Mouse (Mus musculus) ES-Bruce4 (cell line): ENCODE results near the gene Tnfrsf11a.

Experiments
- CTCF ChIP-seq: IDR thresholded peaks from one replicate; pipeline ENCODE4 v1.8.1; 2011; ENCODE audit warnings: low read depth, low read length
- EP300 ChIP-seq: IDR thresholded peaks from 2 replicates; pipeline ENCODE4 v1.6.1; 2011; ENCODE audit warnings: low read depth, low read length; ENCODE audit not compliant: insufficient read depth
- POLR2A ChIP-seq: IDR thresholded peaks from one replicate; pipeline ENCODE4 v1.8.1; 2011; ENCODE audit warnings: low read length; ENCODE audit not compliant: insufficient read depth

DNA sequence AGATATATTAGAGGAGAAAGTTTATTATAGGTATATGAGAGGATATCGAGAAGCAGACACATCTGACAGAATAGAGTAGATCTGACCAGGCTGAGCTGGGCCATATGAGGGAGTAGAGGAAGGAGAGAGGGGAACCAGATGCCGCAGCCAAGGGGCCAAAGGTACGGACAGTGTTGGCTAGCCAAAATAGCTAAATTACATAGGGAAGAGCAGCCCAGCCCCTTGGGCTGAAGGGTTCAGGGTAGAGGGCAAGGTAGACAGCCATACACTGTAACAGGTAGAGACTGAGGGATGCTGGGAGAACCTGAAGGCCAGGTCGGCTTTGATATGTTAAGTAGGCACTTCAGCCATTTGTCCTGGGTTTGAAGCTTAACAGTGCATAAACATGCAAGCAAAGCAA, 21.7 kb upstream of the Tnfrsf11a start:
- TF ChIP-seq CTCF: no peak
- TF ChIP-seq POLR2A: no peak
- TF ChIP-seq EP300: no peak
